Mouse (Mus musculus) liver, embryonic 13.5 days (tissue): ENCODE results near the gene Stat4. TPM values are rescaled to one million over a fixed set of nuclear protein-coding genes. Genes with fewer than 3 reads are reported as not detected.

ENCODE experiments used
- ATAC-seq: fragments of 200-750 bp; cut with Nextera tagmentation; 2 replicates; pipeline ENCODE4 v1.8.0; 2017; ENCODE audit warnings: low read depth, mild to moderate bottlenecking, moderate number of reproducible peaks, moderate library complexity
- DNase-seq: peaks from one replicate; pipeline ENCODE4 v3.0.0; 2022
- H3K27ac ChIP-seq: fragments of 300-500 bp; sonication (generic); 2 replicates; pipeline ENCODE4 v1.5.1; 2015; ENCODE audit warnings: moderate library complexity, mild to moderate bottlenecking, inconsistent platforms
- H3K27me3 ChIP-seq: fragments of 300-500 bp; sonication (generic); 2 replicates; pipeline ENCODE4 v1.6.1; 2015; ENCODE audit warnings: mild to moderate bottlenecking, inconsistent platforms
- H3K36me3 ChIP-seq: fragments of 300-500 bp; sonication (generic); 2 replicates; pipeline ENCODE4 v1.6.1; 2015; ENCODE audit warnings: mild to moderate bottlenecking, inconsistent platforms
- H3K4me1 ChIP-seq: fragments of 300-500 bp; sonication (generic); replicated peaks from 2 replicates; pipeline ENCODE4 v1.6.1; 2015; ENCODE audit warnings: inconsistent platforms
- H3K4me2 ChIP-seq: fragments of 300-500 bp; sonication (generic); 2 replicates; pipeline ENCODE4 v1.6.1; 2015; ENCODE audit warnings: inconsistent platforms, mild to moderate bottlenecking, moderate library complexity
- H3K4me3 ChIP-seq: fragments of 300-500 bp; sonication (generic); replicated peaks from 2 replicates; pipeline ENCODE4 v1.5.1; 2015; ENCODE audit warnings: mild to moderate bottlenecking, inconsistent platforms
- H3K9ac ChIP-seq: fragments of 300-500 bp; sonication (generic); 2 replicates; pipeline ENCODE4 v1.6.1; 2015; ENCODE audit warnings: mild to moderate bottlenecking, inconsistent platforms
- H3K9me3 ChIP-seq: fragments of 300-500 bp; sonication (generic); replicated peaks from 2 replicates; pipeline ENCODE4 v1.6.1; 2016; ENCODE audit warnings: inconsistent platforms
- WGBS: fragments of 180-500 bp; shearing (Covaris S2); methylation state at CpG from one replicate; pipeline ENCODE4 v1.1.7; 2015; ENCODE audit not compliant: insufficient replicate concordance; 5-methylcytosine and 5-hydroxymethylcytosine counted together
- polyA plus RNA-seq: library from polyadenylated mRNA; unstranded; fragments of >200 nt; fragmentation: Nextera tagmentation; extraction: Ambion mirVana; gene quantifications from 2 replicates; pipeline ENCODE4 v1.2.1, GENCODE M21; 2015

Gene Stat4
- polyA plus RNA-seq, 1 experiment from 2014 or later, result 1.3 TPM

DNA sequence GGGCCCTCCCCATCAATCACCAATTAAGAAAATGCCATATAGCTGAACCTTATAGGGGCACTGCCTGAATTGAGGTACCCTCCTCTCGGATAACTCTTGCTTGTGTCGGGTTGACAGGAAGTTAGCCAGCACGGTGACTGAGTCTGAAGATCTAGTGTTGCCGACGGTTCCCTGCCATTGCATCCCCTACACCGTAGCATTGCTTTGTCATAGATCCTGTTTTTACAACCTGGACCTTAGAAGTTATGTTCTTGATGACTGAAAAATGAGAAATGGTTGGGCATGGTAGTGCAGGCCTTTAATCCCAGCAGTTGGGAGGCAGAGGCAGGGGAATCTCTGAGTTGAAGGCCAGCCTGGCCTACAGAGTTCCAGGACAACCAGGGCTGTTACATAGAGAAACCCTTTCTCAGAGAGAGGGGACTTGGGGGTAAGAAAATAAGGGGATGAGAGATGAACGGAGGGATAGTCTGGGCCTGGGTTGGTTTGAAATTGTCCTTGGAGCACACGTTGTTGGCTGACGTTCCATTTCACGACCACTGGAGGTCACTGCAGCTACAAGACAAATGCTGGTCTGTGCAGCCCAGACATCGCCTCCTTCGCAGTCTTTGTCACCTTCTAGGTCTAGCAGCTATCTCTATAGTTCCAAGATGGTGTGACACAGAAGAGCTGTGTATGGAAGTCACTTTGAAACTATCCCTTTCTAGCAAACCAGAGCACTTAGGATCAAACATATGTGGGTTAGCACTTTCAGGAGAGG, 159.4 kb downstream of the Stat4 start:
- ATAC-seq (no peak), DNase-seq (no peak)
- WGBS, result 56% methylated on average over 12 of the region's 12 CpGs
- Histone ChIP-seq H3K27me3 (no peaks in the 10 kb centered on the region), H3K9ac (no peak overlapping the region), H3K4me1 (peaks cover 20% of the 10 kb centered on the region), H3K4me2 (no peak overlapping the region), H3K4me3 (no peak overlapping the region), H3K27ac (no peak overlapping the region), H3K9me3 (no peaks in the 10 kb centered on the region), H3K36me3 (peaks cover 56% of the 10 kb centered on the region)

DNA sequence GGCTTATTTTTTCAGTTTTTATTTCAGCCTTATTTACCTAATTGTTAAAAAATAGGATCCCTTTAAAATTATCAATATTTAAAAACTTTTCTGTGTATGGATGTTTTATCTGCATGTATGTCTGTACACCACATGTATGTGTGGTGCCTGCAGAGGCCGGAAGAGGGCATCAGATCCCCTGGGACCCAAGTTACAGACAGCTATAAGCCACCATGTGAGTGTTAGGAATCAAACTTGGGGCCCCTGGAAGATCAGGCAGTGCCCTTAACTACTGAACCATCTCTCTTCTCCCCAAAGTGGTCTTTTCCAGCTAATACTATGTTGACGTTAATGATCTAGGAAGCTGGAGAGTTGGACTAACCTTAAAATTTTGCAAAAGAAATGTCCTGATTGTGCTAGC, 160.5 kb downstream of the Stat4 start:
- no peak overlapping the region for H3K4me3 ChIP-seq
- H3K4me2 ChIP-seq, result no peak overlapping the region
- no peaks in the 10 kb centered on the region for H3K27me3 ChIP-seq
- no peak overlapping the region for H3K27ac ChIP-seq
- no peak for DNase-seq
- H3K4me1 ChIP-seq, result peaks cover 20% of the 10 kb centered on the region
- no peaks in the 10 kb centered on the region for H3K9me3 ChIP-seq
- peaks cover 66% of the 10 kb centered on the region for H3K36me3 ChIP-seq
- ATAC-seq, result no peak
- H3K9ac ChIP-seq, result no peak overlapping the region
- 80% methylated on average over 2 of the region's 2 CpGs for WGBS

DNA sequence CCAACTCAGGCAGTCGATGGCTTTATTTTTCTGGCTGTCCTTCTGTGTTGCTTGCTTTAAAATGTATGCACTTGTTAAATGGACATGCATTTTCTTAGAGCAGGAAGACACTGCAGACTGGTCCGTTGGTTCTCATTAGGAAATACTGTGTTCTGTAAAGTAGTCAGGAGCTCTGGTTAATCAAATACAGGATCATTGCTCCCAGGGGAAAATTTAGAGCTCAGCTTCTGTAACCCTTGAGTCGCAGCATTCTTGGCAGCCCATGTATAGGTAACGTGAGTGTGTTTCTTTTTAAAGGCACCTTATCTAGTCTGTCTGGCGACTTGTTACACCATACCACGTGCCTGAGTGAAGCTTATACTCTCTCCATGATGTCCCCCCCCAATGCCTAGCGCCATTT, 161.2 kb downstream of the Stat4 start:
- WGBS, result 70% methylated on average over 7 of the region's 7 CpGs
- H3K4me3 ChIP-seq, result no peak overlapping the region
- DNase-seq (no peak), ATAC-seq (no peak)
- H3K9ac ChIP-seq, result no peak overlapping the region
- no peak overlapping the region for H3K27ac ChIP-seq
- H3K36me3 ChIP-seq, result peaks cover 68% of the 10 kb centered on the region
- no peaks in the 10 kb centered on the region for H3K9me3 ChIP-seq
- no peak overlapping the region for H3K4me2 ChIP-seq
- no peaks in the 10 kb centered on the region for H3K27me3 ChIP-seq
- H3K4me1 ChIP-seq, result peaks cover 20% of the 10 kb centered on the region

DNA sequence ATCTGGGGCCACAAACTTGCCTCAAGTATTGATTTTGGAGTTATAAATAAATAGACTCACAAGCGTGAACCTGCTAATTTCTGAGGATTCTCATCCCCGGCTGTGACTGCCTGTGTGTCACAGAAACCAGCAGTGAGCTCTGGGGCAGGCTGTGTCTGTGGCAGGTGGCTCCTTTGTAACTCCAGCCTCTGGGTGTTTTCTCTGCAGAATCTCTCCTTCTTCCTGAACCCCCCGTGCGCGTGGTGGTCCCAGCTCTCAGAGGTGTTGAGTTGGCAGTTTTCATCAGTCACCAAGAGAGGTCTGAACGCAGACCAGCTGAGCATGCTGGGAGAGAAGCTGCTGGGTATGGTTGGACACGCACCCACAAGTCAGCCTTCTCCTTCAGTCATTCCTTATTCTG, 161.7 kb downstream of the Stat4 start:
- Histone ChIP-seq H3K9me3 (no peaks in the 10 kb centered on the region), H3K9ac (no peak overlapping the region), H3K27me3 (no peaks in the 10 kb centered on the region), H3K36me3 (peaks cover 69% of the 10 kb centered on the region), H3K4me3 (no peak overlapping the region), H3K4me1 (peaks cover 20% of the 10 kb centered on the region), H3K4me2 (no peak overlapping the region), H3K27ac (no peak overlapping the region)
- WGBS, result 74% methylated on average over 7 of the region's 7 CpGs
- ATAC-seq (no peak), DNase-seq (no peak)

DNA sequence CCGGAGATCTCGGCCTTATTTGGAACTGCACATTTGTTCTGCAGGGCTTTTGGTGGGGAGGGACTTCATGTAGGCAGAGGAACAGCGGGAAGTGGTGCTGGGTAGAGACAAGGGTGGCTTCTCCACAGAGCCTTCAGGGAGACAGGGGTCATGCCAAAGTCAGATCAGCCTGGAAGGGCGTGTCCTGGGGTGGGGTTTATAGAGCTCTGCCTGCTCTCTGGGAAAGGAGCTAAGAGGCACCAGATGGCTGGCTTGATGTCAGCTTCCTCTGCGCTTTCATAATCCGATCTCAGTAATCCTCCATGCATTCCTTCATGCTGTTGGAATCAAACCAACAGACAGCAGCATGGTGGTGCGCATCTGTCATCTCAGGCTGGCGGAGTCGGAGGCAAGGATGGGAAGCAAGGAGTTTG, 163.0 kb downstream of the Stat4 start:
- Histone ChIP-seq H3K9me3 (no peaks in the 10 kb centered on the region), H3K36me3 (peaks cover 68% of the 10 kb centered on the region), H3K4me3 (no peak overlapping the region), H3K9ac (peak overlapping the region; percentile 17; the same call in 1 of the 2 replicates), H3K27ac (peak overlapping the region; percentile 43; the same call in 1 of the 2 replicates), H3K4me2 (peak overlapping the region; percentile 38), H3K27me3 (no peaks in the 10 kb centered on the region), H3K4me1 (peaks cover 20% of the 10 kb centered on the region)
- WGBS, result 22% methylated on average over 9 of the region's 9 CpGs
- DNase-seq (peak; percentile 63), ATAC-seq (peak; percentile 88)

DNA sequence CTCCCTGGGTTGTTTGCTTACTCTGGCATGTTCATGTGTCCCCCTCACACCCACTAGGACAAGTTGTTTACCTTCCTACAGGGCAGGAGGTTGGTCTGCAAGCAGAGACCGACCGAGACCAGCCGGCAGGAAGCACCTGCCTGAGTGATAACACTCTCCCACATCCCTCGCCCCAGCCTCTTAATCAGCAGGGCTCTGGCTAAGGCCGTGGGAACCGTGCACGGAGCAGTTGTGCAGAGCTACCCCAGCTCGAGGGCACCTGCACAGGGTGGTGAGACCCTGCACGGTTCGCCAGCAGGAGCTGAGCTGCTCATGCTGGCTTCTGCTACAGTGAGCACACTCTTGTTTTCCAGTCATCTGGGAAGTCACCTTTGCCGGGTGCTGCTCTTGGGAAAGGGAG, 163.7 kb downstream of the Stat4 start:
- Histone ChIP-seq H3K27ac (peak overlapping the region; percentile 43), H3K9me3 (no peaks in the 10 kb centered on the region), H3K9ac (peak overlapping the region; percentile 17; the same call in 1 of the 2 replicates), H3K4me2 (peak overlapping the region; percentile 38), H3K4me3 (no peak overlapping the region), H3K4me1 (peaks cover 20% of the 10 kb centered on the region), H3K27me3 (no peaks in the 10 kb centered on the region), H3K36me3 (peaks cover 67% of the 10 kb centered on the region)
- WGBS, result 9% methylated on average over 11 of the region's 11 CpGs
- peak; percentile 76 for ATAC-seq
- DNase-seq, result peak; percentile 28

DNA sequence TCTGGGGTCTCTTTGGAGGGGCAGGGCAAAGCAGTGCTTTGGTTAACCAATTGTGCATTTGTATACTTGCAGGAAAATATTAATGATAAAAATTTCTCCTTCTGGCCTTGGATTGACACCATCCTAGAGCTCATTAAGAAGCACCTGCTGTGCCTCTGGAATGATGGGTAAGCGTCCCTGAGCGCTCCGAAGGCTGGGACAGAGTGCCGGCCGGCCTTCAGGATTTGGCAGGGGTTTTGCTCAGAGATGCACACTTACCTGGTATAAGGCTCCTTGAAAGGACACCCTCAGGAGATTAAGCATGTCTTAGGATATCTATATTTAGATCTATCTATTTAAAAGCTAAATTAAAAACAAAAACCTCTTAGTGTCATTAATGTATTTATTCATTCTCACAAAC, 164.2 kb downstream of the Stat4 start:
- no peak for DNase-seq
- H3K9ac ChIP-seq, result no peak overlapping the region
- H3K4me2 ChIP-seq, result peak overlapping the region; percentile 38; the same call in 1 of the 2 replicates
- H3K9me3 ChIP-seq, result no peaks in the 10 kb centered on the region
- peaks cover 69% of the 10 kb centered on the region for H3K36me3 ChIP-seq
- peak overlapping the region; percentile 43; the same call in 1 of the 2 replicates for H3K27ac ChIP-seq
- WGBS, result 91% methylated on average over 5 of the region's 5 CpGs
- peaks cover 20% of the 10 kb centered on the region for H3K4me1 ChIP-seq
- H3K4me3 ChIP-seq, result no peak overlapping the region
- ATAC-seq, result no peak
- H3K27me3 ChIP-seq, result no peaks in the 10 kb centered on the region

DNA sequence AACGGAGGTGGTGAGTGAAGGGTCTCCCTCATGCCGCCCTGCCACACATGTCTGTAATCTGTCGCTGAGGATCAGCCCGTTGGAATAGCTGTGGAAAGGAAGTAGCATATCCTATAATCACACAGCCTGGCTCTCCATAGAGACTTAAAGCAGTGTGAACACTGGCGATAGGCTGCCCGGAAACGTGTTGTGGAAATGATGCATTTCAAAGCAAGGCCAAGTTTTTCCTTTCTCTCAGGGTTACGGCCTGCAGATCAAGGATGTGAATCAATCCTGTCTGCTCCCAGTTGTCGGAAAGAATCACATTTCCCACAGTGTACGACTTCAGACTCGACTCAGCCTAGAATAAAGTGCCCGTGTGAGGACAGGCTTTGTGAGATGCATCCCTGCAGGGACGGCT, 165.4 kb downstream of the Stat4 start:
- Histone ChIP-seq H3K9me3 (no peaks in the 10 kb centered on the region), H3K4me1 (peaks cover 20% of the 10 kb centered on the region), H3K4me2 (no peak overlapping the region), H3K27ac (no peak overlapping the region), H3K9ac (no peak overlapping the region), H3K4me3 (no peak overlapping the region), H3K27me3 (no peaks in the 10 kb centered on the region), H3K36me3 (peaks cover 81% of the 10 kb centered on the region)
- no peak for ATAC-seq
- 76% methylated on average over 13 of the region's 13 CpGs for WGBS
- DNase-seq, result no peak

DNA sequence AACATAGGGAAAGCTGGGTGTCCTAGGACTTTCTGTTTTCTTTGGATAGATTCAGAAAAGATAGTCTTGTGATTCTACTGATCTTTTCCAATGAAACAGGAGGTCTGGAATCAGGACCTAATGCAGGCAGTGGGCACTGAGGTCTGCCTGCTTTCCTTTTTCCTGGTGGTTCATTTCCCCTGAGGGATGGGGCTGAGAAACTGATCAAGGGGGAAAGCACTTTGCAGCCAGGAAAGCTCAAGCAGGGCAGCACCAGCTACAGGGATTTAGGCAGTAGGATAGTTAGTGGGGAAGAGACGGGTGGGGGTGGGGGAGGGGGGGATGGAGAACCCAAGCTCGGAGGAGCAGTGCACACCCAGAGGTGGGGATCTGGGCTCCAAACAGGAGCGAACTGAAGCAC, 166.0 kb downstream of the Stat4 start:
- ATAC-seq (no peak), DNase-seq (no peak)
- no peak overlapping the region for H3K9ac ChIP-seq
- no peaks in the 10 kb centered on the region for H3K9me3 ChIP-seq
- peaks cover 83% of the 10 kb centered on the region for H3K36me3 ChIP-seq
- H3K27me3 ChIP-seq, result no peaks in the 10 kb centered on the region
- H3K4me2 ChIP-seq, result no peak overlapping the region
- 64% methylated on average over 3 of the region's 3 CpGs for WGBS
- no peak overlapping the region for H3K4me3 ChIP-seq
- no peak overlapping the region for H3K27ac ChIP-seq
- peaks cover 20% of the 10 kb centered on the region for H3K4me1 ChIP-seq

DNA sequence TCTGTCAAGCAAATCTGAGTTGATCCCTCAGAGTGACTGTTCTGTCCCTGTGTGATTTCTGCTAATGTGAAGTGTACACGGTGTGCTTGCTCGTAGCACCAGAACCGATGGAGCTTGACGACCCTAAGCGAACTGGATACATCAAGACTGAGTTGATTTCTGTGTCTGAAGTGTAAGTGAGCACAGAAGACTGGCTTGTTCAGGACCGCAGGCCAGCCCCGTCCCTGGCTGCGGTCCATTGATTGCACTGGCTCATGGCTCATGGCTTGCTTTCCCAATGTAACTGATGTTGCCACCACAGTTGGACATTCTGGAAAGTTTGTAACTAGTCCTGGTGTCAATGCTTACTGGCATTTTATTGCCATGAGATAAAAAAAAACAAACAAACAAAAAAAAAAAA, 167.9 kb downstream of the Stat4 start:
- DNase-seq (no peak), ATAC-seq (no peak)
- 83% methylated on average over 8 of the region's 8 CpGs for WGBS
- no peak overlapping the region for H3K4me2 ChIP-seq
- H3K9me3 ChIP-seq, result no peaks in the 10 kb centered on the region
- peaks cover 77% of the 10 kb centered on the region for H3K36me3 ChIP-seq
- H3K27ac ChIP-seq, result no peak overlapping the region
- H3K4me1 ChIP-seq, result peaks cover 13% of the 10 kb centered on the region
- H3K4me3 ChIP-seq, result no peak overlapping the region
- H3K27me3 ChIP-seq, result no peaks in the 10 kb centered on the region
- H3K9ac ChIP-seq, result no peak overlapping the region

DNA sequence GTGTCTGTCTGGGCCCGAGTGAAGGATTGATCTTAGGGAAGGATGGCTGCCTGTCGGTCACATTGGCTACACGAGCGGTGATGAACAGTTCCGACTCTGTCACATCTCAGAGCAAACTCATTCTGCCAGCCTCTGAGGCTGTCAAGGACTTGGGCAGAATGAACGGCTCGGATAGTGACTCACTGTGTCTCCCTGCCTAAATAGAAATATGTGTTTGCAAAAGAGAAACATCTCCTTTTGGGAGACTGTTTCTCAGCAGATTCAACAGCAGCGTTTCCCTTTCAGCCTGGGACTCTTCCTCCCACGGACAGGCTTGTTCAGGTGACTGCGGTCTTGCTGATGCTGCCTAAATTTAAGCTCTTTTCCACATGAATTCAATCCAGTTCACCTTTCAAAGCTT, 169.4 kb downstream of the Stat4 start:
- peaks cover 78% of the 10 kb centered on the region for H3K36me3 ChIP-seq
- no peaks in the 10 kb centered on the region for H3K27me3 ChIP-seq

More for the DNA sequence above, 169.4 kb downstream of the Stat4 start:
- Histone ChIP-seq H3K4me2 (no peak overlapping the region), H3K9me3 (no peaks in the 10 kb centered on the region), H3K27ac (no peak overlapping the region), H3K9ac (no peak overlapping the region), H3K4me1 (no peaks in the 10 kb centered on the region), H3K4me3 (no peak overlapping the region)
- ATAC-seq (no peak), DNase-seq (no peak)
- WGBS, result 85% methylated on average over 10 of the region's 10 CpGs
